Mouse (Mus musculus) adrenal gland, postnatal 36 days (tissue): ENCODE measurements around the gene Napb. TPM values are rescaled to one million over a fixed set of nuclear protein-coding genes. Genes with fewer than 3 reads are reported as not detected.
A peak's percentile ranks its signal among the peaks of the same experiment; 100 is the strongest.
"Not testable (repeated sequence)": the region's sequence is repeated elsewhere in the genome, so short reads cannot be mapped to it uniquely, and the experiment has no call there.

Experiments
- DNase-seq, 2 experiments: peaks; one replicate each; pipeline ENCODE4 v3.0.0; 2021; ENCODE audit warnings: mixed read lengths in 1 of 2
- long read RNA-seq, 2 experiments: library from polyadenylated mRNA; stranded (forward); transcript quantifications; one replicate each; pipeline ENCODE4 v2.0.0; 2021; ENCODE audit warnings: borderline sequencing depth in 2 of 2
- total RNA-seq, 2 experiments: library from RNA; stranded (reverse); gene quantifications; 2 replicates each; pipeline ENCODE4 v1.2.3; 2021

Napb gene
- 1 to 10 TPM; 4.2 to 5.8 TPM for total RNA-seq
- long read RNA-seq, experiment 1, full-length matches to known transcripts: 2 of 5 reads
- long read RNA-seq, experiment 1, partial matches to known transcripts: 1 of 5 reads
- long read RNA-seq, experiment 1, other reads (novel, unspliced or antisense): 2 of 5 reads
- long read RNA-seq, experiment 2, full-length matches to known transcripts: 1 of 3 reads
- long read RNA-seq, experiment 2, partial matches to known transcripts: 0 of 3 reads
- long read RNA-seq, experiment 2, other reads (novel, unspliced or antisense): 2 of 3 reads

GRCm38 (mm10) chr2:148732327-148733000, at the start of gene Napb:
TSS of gene Napb (minus strand) at chr2:148732467.
- DNase-seq: peak; percentile 96 to 98

GRCm38 (mm10) chr2:148781709-148782108, 49.4 kb upstream of the Napb start, which contains the start of gene 8030411F24Rik:
TSS of gene 8030411F24Rik (plus strand) at chr2:148782009.
- no peak for DNase-seq

- not testable (repeated sequence) for DNase-seq
These were observed 39.1 kb upstream of the Napb start, which contains the start of gene Cst11 for GRCm38 (mm10) chr2:148771397-148771796. TSS of gene Cst11 (minus strand) at chr2:148771497.

GRCm38 (mm10) chr2:148763648-148764388, 31.6 kb upstream of the Napb start:
- DNase-seq: no peak

DNA sequence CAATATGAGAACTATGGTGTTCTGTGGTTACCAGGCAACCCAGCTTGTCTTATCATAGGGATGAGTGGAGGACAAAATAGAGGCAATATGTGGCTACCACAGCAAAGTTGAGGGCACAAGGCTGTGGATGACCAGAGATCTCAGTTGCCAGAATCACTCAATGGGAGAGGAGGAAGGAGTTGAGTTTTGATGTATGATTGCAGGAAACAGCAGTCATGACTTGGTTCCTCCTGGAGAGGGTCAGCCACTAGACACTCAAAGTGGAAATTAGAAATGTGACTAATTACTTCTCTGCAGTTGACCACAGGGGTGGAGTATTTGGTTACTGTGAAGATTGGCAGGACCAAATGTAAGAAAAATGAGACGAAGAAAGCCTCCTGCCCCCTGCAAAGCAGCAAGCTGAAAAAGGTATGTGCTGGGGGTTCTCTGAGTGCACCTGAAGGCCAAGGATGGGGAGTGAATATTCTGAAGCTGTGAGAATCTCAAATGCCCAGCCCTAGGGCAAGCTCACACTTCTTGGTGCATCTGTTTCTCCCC, 22.1 kb upstream of the Napb start:
- DNase-seq: no peak

GRCm38 (mm10) chr2:148751893-148752813, 19.9 kb upstream of the Napb start:
- peak; percentile 66 to 83 for DNase-seq

DNA sequence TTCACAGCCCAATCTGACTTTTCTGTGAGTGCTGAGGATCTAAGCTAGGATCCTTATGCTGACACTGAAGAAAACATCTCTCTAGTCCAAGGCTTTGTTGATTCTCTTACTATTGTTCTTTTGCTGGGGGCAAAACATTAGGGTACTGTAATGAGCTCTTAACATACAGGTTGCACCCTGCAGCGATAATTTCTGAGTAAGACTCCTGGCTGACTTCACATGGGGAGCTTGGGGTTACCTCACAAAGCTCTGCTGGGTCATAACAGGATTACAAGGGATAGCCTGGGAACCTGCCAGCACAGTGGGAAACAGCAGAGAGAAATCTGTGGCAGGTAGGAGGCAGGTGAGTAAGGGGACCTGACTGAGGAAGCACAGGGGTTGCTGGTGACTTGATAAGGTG, 17.8 kb upstream of the Napb start, which contains the start of gene Cstl1:
Gene Cstl1 (plus strand): TSS at position 301 of the 400 bp plus-strand sequence.
- DNase-seq: no peak

DNA sequence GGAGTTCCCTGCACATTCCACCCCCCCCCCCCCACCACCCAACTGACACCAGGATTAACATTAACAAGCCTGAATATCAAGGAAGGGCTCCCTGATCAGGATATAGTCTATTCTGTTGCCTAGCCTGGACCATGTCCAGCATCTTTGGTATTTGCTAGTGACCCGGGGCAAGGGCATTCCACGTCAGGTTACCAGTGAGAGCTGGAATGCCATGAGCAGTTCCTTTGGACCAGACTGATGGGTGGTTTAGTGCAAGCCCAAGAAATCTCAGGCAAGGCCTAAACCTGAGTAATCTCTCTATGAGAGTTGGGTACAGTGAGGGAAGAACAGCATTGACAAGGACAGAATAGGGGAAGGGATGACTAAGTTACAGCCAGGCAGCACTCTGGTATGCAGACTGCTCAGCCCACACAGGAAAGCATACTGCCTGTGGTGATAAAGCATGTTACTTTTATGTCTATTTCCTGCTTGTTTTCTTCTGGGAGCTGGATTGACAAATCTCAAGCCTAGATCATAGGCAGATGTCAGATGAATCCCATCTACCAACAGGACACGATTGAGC, 11.7 kb upstream of the Napb start:
- DNase-seq: peak in 1 of 2 experiments; percentile 15

DNA sequence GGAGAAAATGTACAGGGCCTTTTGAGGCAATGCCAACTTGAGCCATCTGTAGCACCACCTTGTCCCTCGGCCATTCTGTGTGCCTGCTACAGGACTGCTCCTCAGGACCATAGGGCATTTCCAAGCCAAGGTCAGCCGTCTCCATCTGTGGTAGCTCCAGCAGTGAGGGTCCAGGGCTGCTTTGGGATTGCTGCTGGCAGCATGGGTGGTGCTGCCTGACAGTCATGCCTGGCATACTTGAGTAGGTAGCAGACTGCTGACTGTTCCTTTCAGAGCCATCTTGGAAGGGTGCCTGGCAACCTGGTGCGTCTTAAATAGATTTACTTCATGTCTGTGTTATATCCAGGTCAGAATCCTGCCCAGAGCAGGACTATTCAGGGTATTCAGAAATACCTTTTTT, 10.7 kb upstream of the Napb start:
- no peak for DNase-seq

DNA sequence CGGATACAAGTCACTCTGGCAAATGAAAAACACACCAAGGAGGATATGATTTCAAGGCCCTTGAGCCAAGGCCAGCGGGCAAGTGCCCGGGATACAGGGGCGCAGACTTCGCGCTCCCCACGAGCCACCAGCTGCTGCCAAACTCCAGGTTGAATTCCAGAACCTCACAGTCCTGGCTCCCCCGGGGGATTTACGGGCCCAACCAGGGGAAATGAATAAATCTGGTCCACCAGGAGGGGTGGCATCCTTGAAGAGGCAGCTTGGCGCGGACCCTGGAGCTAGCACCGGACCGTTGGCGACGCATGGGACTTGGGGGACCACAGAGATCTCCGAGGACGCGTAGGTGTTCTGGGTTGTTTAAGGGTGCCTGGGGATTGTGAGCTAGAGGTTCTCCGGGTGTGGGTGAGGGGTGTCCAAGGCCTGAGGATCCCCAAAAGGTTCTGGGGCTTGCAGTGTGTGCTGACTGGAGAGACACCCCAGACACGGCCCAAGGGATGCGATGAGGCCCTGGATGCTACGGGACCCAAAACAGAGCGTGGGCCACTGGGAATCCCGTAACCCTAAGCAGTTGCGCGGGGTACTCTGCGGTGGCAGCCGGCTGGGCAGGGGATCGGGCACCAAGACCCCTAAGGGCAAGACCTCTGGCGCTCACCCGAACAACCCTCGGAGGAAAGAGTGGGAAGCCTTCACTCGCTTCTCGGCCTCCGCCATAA, 497 bp downstream of the Napb start:
- peak; percentile 46 to 60 for DNase-seq

GRCm38 (mm10) chr2:148719271-148719995, 12.8 kb downstream of the Napb start:
- peak; percentile 11 to 16 for DNase-seq

DNA sequence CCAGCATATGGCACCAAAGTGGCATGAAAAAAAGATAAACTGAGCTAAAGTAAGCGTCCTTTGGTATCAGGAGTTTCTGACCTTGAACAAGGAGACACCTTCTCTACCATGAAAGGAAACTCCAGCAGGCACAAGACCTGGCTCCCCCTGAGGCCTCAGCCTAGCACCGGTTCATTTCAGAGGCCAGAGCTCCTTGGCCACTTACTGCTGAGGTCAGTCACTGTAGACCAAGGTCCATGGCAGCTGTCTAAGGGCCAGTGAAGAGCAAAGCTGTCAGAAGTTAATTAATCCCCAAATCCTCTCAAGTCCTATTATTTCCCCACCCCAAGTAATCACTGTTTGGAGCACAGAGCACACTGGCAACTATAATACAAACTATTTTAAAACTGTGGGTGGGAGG, 15.2 kb downstream of the Napb start:
- no peak for DNase-seq

DNA sequence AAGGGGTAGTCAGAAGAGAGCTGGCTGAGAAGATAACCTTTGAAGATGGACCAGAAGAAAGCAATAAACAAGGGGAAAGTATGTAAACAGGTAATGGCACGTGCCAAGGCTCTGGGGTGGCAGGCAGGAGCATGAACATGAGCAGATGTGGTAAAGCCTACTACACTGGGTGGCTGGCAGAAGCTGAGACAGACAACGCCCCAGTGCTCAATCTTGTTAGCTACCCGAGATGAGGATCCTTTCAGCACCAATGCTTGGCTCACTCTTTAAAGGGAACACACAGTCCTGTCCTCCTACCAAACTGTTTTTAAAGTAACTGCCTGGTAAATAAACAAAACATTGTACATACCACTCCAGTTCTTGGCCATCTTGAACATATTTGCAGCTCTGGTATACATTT, 19.9 kb downstream of the Napb start:
- no peak for DNase-seq

GRCm38 (mm10) chr2:148707202-148707530, 25.1 kb downstream of the Napb start:
- no peak for DNase-seq

DNA sequence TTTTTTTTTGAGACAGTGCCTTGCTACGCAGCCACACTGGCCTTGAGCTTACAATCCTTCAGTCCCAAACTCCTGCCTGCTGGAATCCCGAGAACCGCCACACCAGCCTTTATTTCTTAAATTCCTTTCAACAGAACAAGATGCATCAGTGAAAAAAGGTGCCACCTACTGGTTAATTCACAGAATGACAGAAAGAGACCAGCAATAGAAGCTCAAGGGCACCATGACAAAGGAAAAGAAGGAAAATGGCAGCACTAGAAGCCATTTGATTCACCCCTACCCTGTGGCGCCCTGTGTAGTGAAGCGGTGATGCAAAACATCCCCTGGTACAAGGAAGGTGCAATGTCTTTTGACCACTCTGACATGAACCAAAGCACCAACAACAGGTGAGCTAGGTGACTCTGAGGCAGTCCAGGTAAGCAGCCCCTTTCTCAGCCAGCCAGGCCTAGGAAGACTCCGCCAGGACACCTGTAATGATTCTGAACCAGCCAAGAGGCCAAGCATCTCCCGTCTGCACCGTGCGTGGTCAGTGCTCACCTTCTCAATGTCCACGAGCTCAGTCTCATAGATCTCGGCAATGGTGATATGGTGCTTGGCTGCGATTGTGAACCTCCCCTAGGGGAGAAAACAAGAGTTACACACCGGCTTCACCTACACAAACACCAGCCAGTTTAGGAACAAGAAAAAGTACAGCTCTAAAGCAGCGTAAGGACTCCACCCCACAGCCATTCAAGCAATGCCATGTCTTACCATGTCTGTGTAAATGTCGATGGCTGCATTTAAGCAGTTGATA, 25.7 kb downstream of the Napb start:
- no peak for DNase-seq

DNA sequence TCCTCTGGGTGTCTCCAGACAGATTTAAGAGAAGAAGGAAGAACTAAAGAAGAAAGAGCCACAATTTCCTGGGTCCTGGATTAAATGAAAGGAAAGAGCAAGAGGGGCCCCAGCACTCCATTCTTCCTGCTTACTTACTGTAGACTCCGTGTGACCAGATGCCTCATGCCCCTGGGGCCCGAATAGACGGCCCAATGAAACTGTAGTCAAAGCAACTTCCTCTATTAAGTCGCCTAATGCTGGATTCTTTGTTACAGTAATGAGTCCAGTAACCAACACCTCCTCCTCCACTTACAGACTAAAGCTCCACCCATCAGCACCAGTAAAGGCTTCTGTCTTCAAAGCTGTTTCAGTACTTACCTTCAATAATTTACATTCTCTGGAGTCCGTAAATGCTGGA, 33.7 kb downstream of the Napb start:
- no peak for DNase-seq

DNA sequence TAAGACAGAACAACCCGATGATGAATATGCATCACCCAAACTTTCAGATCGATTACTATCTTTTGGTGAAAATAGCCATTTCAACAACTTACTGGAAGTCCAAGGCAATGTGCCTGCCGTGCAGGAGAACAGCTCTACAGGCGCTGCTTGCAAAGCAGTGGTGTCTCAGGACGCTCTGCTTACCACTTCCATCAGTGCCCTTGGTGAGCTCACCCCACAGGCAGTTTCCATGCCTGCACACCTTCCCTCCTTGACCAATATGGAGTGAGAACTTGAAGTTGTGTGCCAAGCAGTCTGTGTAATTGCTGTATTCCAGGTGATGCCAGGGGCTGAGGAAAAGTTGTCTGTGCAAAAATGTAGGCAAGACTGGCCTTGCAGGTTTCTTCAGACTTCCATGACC, 41.5 kb downstream of the Napb start:
- DNase-seq: no peak

DNA sequence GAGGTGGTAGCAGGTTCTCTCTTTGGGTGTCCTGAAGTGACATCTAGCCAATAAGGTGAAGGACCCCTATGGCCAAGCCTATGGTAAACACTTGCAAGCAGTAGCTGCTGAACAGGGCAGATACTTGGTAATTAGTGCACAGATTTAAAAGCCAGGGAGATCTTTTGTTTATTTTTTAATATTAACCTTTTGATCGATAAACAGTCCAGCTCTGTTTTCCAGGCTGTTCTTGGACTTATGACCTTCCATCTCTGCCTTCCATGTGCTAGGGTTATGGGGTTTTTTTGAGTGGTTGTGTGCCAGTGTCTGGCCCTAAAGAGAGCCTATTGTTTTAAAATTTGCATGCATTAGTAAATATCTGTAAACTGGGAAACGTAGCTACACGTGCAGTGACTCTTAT, 42.0 kb downstream of the Napb start:
- DNase-seq: no peak
